Mouse (Mus musculus): Measurements from ENCODE around the gene Cachd1.

DNA sequence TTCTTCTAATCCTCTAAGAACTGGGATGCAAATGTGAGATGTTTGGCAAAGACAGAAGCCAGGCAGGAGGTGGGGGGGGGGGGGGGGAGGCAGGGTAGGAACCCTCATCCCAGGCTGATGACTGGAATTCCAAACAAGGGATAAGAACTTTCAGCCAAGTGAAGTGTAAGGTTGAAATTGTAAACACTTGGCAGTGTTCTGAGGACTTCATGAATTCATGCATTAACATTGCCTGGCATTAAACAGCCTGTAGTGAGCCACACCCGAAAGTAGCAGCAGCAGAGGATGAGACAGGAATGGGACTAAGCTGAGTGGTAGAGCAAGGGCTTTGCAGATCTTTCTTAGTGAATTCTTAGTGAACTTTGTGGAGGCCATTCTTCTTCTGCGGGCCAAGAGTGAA lies 250.5 kb downstream of the Cachd1 start:
- TF ChIP-seq CTCF (IDR thresholded peaks at IDR 0.05; ENCODE audit: low read depth, low read length) (no peak), POLR2A (IDR thresholded peaks at IDR 0.05; ENCODE audit: extremely low read depth, insufficient read depth, low read length) (no peak)
